Mouse (Mus musculus): ENCODE results near the gene Armc8.

- no peak for TF ChIP-seq CTCF (IDR thresholded peaks at IDR 0.05; ENCODE audit: borderline replicate concordance, insufficient read depth, low read depth, low read length)
- no peak for TF ChIP-seq POLR2A (IDR thresholded peaks at IDR 0.05; ENCODE audit: borderline replicate concordance, insufficient read depth, low read length)
Observed at GRCm38 (mm10) chr9:99563714-99564113, 5.0 kb downstream of the Armc8 start.
